Mouse (Mus musculus) kidney, postnatal 25 days (tissue): ENCODE measurements around the gene Slc22a14.
A peak's percentile ranks its signal among the peaks of the same experiment; 100 is the strongest.
"Not testable (repeated sequence)": the region's sequence is repeated elsewhere in the genome, so short reads cannot be mapped to it uniquely, and the experiment has no call there.

Experiments
- DNase-seq, 2 experiments: peaks; one replicate each; pipeline ENCODE4 v3.0.0; 2021; ENCODE audit warnings: mixed read lengths in 2 of 2

Slc22a14 gene

GRCm38 (mm10) chr9:119322289-119323259 is 42.8 kb downstream of the Slc22a14 start, which contains the start of gene Oxsr1:
Gene Oxsr1 (minus strand): TSS chr9:119322427.
- DNase-seq = peak; percentile 99 to 100

- peak in 1 of 2 experiments; percentile 63 for DNase-seq
These were observed 43.7 kb downstream of the Slc22a14 start for GRCm38 (mm10) chr9:119321392-119322229.

DNA sequence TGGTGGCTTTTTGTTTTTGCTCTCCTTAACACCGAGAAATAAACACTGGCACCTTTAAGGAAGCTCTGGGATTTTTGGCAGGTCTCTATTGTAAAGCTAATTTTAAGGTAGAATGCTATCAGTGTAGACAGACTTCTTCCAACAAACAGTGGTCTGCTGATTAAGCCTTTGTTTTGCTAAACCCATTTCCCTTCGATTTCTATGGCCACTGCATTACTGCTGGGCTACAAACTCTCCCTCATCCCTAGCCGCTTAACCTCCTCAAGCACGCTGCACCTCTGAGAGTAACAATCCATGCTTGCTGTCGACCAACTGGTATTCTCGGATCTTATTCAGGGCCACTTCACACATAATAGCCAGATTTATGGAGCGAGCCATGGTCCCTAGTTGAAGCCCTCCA is 44.4 kb downstream of the Slc22a14 start:
- no peak for DNase-seq

DNA sequence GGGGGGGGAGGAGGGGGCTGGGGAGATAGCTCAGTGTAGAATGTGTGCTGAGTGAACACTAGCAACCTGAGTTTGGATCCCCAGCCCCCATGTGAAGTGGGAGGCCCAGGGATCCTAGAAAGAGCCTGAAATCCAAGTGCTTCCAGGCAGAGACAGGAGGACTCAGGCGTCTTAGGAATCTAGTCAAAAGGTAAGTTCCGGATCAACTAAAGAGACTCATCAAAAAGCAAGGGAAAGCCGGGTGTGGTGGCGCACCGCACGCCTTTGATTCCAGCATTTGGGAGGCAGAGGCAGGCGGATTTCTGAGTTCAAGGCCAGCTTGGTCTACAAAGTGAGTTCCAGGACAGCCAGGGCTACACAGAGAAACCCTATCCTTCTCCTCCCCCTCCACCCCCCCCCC is 44.9 kb downstream of the Slc22a14 start:
- no peak for DNase-seq

GRCm38 (mm10) chr9:119318891-119319290 is 46.5 kb downstream of the Slc22a14 start:
- no peak for DNase-seq

- DNase-seq = no peak
These were observed 52.3 kb downstream of the Slc22a14 start for GRCm38 (mm10) chr9:119313096-119313495.

GRCm38 (mm10) chr9:119309067-119309466 is 56.3 kb downstream of the Slc22a14 start:
- no peak for DNase-seq

GRCm38 (mm10) chr9:119305863-119306262 is 59.5 kb downstream of the Slc22a14 start:
- DNase-seq = no peak

GRCm38 (mm10) chr9:119298563-119298962 is 66.8 kb downstream of the Slc22a14 start:
- no peak for DNase-seq

- DNase-seq = no peak
These were observed 67.7 kb downstream of the Slc22a14 start for GRCm38 (mm10) chr9:119297696-119298095.

DNA sequence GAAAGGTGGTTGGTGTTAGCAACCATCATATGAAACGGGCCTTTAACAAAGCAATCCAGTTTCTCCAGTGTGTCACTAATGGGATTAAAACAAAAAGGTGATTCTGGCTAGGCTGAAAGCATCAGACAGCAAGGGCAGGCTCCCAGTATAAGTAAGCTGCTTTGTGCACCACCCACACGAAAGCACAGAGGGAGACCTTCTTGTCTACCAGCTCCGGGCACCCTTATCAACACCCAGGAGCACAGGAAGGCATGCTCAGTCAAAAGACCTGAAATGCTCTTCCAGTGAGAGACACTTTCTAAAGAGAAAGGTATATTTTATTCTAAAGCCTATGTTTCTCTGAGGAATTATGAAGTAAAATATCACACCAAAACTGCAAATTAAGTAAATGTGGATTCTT is 74.6 kb downstream of the Slc22a14 start:
- no peak for DNase-seq

DNA sequence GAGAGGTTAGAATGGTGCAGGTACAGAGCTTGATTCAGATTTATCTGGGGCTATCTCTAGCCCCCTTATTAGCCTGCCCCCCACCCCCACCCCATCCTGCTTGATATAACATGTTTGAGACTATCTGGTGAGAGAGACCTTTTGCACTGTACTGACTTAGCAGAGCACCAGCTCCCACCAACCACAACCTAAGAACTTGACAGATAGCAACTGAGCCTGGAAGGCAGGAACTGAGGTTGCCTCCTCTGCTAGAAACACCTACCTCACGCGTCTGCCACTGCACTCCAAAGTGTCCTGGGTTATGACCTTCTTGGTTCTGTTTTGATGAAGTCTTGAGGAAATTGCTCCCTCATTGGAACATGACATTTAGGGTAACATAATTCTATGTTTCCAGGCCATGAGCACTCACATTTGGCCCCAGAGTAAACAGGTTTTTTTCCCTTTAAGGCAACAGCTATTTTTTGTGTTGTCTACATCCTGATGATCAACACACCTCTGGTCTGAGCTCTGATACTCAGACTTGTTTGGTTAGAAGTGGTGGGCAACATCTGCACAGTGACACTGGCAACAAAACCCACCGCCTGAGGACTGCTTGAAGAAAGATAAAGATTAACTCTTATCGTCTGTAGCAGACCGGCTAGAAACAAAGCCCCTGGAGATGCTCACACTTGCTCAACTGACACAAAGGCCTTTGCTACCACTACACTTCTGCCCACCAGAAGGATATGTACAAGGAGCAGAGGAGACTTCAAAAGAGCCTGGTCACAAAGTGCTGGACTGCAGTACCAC is 84.3 kb downstream of the Slc22a14 start:
- no peak for DNase-seq

DNA sequence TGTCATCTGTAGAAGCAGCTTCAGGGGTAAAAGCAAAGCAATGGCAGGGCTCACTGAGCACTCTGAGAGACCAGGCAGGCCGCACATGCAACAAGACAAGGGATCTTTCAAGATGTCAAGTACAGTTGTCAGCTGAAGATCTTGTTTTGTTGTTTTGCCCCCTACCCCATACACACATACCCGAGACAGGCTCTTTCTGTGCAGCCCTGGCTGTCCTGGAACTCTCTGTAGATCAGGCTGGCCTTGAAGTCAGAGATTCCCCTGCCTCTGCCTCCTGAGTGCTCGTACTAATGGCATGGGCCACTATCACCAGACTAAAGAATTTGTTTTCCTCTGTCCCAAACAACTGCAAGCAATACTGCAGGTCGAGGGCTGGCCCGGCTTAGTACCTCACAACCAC is 87.3 kb downstream of the Slc22a14 start:
- no peak for DNase-seq

DNA sequence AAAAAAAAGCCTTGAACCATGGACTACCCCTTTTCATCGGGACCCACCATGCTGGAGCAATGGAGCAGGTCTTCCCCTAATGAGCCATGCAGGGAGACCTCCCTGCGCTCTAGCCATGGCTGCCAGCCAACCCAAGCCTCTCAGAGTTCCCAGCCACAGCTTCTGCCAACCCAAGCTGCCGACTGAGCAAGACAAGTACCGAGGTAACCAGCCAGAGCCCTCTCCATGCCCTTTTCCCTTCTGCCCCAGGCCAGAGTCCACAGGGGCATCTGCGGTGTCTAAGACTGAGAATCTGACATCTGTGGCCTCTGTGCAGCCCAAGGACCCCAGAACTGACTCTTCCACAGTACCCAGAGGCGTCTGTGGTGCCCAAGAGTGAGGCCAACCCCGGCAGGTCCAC is 89.0 kb downstream of the Slc22a14 start:
- peak; percentile 85 to 94 for DNase-seq

DNA sequence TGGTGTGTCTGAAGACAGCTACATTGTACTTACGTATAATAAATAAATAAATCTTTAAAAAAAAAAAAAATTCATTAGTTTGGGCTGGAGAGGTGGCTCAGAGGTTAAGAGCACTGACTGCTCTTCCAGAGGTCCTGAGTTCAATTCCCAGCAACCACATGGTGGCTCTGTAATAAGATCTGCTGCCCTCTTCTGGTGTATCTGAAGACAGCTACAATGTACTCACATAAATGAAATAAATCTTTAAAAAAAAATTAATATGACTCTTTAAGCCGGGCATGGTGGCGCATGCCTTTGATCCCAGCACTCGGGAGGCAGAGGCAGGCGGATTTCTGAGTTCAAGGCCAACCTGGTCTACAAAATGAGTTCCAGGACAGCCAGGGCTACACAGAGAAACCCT is 90.5 kb downstream of the Slc22a14 start:
- not testable (repeated sequence) for DNase-seq

DNA sequence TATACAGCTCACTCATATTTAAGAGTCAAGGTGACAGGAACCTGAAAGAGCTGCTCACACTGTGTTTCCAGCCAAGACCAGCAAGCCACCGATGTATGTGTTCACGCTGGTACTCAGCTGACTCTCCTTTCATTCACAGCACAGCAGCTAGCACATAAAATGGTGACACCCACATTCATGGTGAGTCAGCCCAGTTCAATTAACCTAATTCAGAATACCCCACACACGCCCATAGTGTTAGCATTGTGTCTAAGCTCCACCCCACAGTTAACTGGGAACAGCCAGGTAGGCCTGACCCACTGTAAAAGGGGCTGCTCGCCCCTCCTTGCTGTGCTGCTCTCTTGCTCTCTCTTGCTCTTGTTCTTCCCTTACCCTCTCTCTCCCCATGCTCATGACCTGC is 93.9 kb downstream of the Slc22a14 start:
- DNase-seq = no peak

GRCm38 (mm10) chr9:119268588-119269145 is 96.7 kb downstream of the Slc22a14 start:
- DNase-seq = no peak

- DNase-seq = no peak
These were observed 97.2 kb downstream of the Slc22a14 start for GRCm38 (mm10) chr9:119268120-119268519.

- DNase-seq = not testable (repeated sequence)
These were observed 99.3 kb downstream of the Slc22a14 start for GRCm38 (mm10) chr9:119266121-119266395.

DNA sequence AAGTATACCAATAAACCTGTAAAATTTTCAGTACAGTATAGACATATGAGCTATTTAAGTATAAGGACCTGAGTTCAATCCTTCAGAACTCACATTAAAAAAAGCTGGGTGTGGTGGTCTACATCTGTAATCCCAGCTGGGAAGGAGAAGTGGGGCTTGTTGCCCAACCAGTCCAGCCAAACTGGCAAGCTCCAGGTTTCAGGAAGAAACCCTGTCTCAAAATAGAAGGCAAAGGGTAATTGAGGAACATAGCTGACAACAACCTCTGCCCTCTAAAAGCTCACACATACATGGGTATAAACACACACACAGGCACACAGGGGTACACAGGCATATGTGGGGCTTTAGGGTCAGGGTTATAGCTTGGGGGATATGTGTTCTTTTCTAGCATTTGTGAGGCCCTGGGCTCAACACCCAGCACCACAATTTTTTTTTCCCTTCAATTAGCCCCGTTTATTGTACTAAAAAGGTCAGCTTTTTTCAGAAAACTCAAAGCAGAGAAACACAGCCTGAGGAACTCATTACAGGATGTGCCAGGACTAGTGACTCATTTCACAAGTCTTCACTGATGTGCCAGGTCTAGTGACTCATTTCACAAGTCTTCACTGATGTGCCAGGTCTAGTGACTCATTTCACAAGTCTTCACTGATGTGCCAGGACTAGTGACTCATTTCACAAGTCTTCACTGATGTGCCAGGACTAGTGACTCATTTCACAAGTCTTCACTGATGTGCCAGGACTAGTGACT is 99.8 kb downstream of the Slc22a14 start:
- DNase-seq = not testable (repeated sequence)

- no peak for DNase-seq
These were observed 102.3 kb downstream of the Slc22a14 start for GRCm38 (mm10) chr9:119263067-119263466.

DNA sequence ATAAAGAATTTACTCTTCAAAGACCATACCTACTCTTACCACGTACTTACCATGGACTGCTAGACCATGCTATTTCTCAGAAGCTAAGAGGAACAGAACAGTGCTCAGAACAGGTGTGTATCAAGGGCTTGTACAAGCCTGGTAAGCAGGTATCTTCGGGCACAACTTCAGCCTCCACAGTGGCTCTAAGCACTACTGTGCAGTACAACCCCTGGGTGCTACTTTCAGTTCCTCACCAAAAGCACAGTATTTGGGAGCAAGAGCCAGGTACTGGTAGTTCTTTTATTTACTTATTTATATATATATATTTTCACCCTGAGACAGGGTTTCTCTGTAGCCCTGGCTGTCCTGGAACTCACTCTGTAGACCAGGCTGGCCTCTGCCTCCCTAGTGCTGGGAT is 104.5 kb downstream of the Slc22a14 start:
- DNase-seq = no peak
